Mouse (Mus musculus) CH12F3 (cell line): ENCODE data around the gene Ptgs1.

Experiments used
- in situ Hi-C: fragments of 300-500 bp; cut with MboI; formaldehyde crosslinking; loops from 2 replicates; pipeline ENCODE4 v1.14.3; 2020; ENCODE audit warnings: low sequenced_read_pairs

Gene Ptgs1

GRCm38 (mm10) chr2:36243296-36243891, 13.2 kb downstream of the Ptgs1 start:
- in situ Hi-C loops: no loop called here

DNA sequence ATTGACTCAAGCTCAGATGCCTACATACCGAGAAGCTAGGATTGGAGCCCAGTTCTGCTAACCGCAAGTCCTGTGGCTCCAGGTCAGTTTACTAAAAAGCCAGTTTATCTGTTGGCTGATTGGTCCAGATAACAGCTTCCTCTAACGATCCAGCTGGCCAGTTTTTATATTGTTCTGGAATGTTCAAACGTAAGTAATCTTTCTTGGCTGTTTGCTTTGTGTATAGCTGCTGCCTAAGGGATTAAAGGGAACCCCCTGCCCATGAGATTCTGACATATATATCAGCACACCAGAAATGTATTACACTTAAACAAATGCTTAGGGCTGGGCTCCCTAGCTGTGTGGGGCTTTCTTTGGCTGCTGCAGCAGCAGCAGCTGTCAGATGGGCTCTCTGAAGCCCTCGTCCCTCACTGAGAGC, 13.7 kb downstream of the Ptgs1 start:
- in situ Hi-C loops: no loop called here

- in situ Hi-C loops: no loop called here
Measured at GRCm38 (mm10) chr2:36244705-36245104, 14.5 kb downstream of the Ptgs1 start.

- in situ Hi-C loops: no loop called here
Measured at GRCm38 (mm10) chr2:36247964-36248363, 17.7 kb downstream of the Ptgs1 start.

GRCm38 (mm10) chr2:36251156-36251555, 20.9 kb downstream of the Ptgs1 start:
- in situ Hi-C loops: no loop called here

DNA sequence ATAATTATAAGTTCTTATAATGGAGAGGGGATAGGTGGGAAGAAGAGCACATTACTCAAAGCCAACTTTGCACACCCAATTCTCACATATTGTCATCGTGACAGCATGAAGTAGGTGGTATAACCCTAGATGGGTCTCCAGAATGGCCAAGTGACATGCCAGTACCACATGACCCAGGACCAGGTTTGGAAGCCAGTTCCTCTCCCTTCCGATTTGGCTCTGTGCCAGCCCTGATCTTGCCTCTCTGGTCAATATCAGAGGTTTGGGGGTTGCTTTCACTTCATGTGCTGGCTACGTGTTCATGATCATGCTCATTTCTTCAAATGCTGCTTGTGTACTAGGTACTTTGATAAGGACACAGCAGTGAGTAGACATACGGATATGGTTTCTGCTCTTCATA, 22.3 kb downstream of the Ptgs1 start:
- in situ Hi-C loops: no loop called here

DNA sequence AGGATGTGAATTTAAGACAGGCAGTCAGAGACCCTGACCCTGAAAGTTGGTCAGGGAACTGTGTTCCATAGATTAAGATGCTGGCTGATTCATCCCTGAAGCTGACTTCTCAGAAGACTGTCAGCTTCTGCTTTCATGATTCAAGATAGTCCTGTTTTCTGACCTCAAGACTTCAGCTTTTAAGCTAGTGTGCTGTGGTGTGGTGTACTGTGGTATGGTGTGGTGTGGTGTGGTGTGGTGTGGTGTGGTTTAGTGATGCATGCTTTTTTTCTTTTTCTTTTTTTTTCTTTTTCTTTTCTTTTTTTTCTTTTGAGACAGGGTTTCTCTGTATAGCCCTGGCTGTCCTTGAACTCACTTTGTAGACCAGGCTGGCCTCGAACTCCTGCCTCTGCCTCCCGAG, 24.2 kb downstream of the Ptgs1 start:
- in situ Hi-C loops: no loop called here

GRCm38 (mm10) chr2:36256931-36257330, 26.7 kb downstream of the Ptgs1 start:
- in situ Hi-C loops: no loop called here

- in situ Hi-C loops: no loop called here
Measured at GRCm38 (mm10) chr2:36259382-36259781, 29.2 kb downstream of the Ptgs1 start.

- in situ Hi-C loops: no loop called here
Measured at GRCm38 (mm10) chr2:36259798-36260540, 29.7 kb downstream of the Ptgs1 start.

GRCm38 (mm10) chr2:36262025-36262424, 31.8 kb downstream of the Ptgs1 start:
- in situ Hi-C loops: no loop called here

GRCm38 (mm10) chr2:36269458-36269857, 39.2 kb downstream of the Ptgs1 start:
- in situ Hi-C loops: no loop called here

DNA sequence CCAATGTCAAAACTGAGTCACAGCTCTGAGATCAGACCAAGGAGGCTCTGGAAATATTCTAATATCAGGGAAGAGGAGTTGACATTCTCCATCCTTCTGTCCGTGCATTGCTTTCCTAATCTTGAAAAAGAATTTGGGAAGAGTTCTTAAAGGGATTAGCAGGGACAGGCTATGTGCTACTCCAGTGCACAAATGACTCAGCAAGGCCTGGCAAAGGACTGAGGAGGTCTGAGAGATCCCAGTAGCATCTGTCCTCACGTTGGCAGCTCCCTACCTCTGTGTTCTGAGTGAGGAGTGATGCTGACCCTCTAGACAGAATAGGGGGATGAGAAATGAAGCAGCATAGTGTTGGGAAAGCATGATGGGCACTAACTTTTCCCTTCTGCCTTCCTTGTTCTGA, 40.0 kb downstream of the Ptgs1 start:
- in situ Hi-C loops: loop anchor here (10.0 kb wide), 2 partner anchors 55 to 265 kb away; no protein-coding TSS in a partner anchor

GRCm38 (mm10) chr2:36271085-36271484, 40.9 kb downstream of the Ptgs1 start:
- in situ Hi-C loops: loop anchor here (10.0 kb wide), 2 partner anchors 56 to 266 kb away; no protein-coding TSS in a partner anchor

DNA sequence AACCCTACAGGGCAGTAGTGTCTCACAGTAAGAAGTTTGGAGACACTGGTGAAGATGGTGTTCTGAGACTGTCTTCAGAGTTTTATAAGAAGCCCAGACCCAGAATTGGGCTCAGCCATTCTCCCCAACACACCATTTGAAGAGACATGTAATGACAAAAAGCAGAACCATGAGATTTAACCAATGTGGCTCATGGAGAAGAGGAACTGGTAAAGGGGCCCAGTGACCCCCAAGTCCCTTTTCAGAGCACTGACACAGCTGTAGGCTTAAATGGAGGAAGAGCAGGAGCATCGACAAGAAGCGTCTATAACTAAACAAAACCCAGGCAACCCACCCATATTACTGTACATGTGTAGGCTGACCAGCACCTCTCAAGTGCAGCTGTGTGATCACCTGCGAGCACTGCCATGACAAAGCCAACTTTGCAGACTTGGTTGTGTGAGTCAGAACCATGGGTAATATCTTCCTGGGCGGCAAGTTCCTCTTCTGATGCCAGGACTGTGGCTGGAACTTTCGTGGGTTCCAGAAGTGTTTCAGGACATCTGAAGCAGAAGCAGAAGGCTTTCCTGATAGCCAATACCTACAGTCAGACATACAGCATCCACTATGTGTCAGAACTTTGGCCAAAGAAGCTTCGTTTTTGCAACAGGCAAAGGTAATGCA, 42.2 kb downstream of the Ptgs1 start:
- in situ Hi-C loops: loop anchor here (10.0 kb wide), 2 partner anchors 58 to 268 kb away; no protein-coding TSS in a partner anchor

DNA sequence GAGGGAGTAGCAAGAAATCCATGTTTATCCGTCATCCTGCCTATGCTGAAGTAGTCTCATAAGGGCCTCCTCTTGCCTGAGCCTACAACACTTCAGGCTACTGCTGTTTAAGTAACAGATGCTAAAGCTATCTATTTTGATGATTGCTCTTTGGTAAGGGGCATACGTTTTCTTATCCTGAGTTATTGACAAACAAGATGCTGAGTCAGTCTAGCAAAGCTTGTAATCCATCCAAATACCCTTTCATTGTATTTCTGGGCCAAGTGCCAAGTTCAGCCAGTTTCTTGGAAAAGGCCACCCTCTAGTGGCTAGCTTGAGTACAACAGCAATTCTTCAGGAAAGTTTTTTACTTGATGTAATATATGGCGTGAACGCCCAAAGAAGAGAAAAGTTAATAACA, 46.2 kb downstream of the Ptgs1 start:
- in situ Hi-C loops: loop anchor here (10.0 kb wide), 2 partner anchors 62 to 272 kb away; no protein-coding TSS in a partner anchor

DNA sequence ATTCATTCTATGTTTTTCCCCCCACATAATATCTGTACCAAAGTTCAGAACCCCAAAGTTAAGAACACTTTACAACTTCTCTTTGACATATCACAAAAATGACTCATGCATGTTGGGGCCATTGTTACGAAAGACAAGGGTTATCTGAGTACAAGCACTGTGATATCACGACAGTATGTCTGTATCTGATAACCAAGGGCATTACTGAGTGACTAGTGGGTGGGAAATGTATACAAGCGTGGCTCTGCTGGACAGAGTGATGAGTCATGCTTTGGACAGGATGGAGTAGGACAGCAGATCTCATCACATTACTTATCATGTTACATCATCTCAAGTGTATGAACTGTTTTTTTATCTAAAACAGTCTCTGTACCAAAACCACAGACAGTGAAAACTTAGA, 48.5 kb downstream of the Ptgs1 start:
- in situ Hi-C loops: loop anchor here (10.0 kb wide), 2 partner anchors 64 to 274 kb away; no protein-coding TSS in a partner anchor

DNA sequence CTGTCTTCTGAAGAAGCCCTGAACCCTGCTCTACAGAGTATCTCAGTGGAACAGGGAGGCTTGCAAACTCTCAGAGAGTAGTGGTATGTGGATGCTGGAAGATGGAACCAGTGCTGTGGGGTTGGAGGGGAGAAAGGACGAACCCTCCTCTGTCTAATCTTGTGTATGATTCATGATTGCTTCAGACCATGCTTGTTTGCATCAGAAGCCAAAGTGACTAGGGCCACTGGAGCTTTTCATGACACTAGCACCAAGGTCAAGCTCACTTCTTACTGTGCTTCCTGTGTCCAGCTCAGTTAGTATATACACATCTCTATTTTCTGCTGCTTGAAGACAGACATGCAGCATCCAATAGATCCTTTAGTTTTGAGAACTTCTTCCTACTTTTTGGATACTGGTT, 50.9 kb downstream of the Ptgs1 start:
- in situ Hi-C loops: no loop called here

- in situ Hi-C loops: no loop called here
Measured at GRCm38 (mm10) chr2:36282301-36282700, 52.1 kb downstream of the Ptgs1 start.
